Mouse (Mus musculus): ENCODE results near the gene Olfr1225. TPM values are rescaled to one million over a fixed set of nuclear protein-coding genes. Genes with fewer than 3 reads are reported as not detected.
"Not testable (repeated sequence)": the region's sequence is repeated elsewhere in the genome, so short reads cannot be mapped to it uniquely, and the experiment has no call there.

Olfr1225 gene
- not detected in 2 replicates for polyA plus RNA-seq (2015; fragmentation: Nextera tagmentation; extraction: Ambion mirVana)

- no peaks in the 10 kb centered on the region for H3K27me3 ChIP-seq (ENCODE audit: control insufficient read depth, insufficient read depth, low read depth, low read length)
- no peaks in the 10 kb centered on the region for H3K4me1 ChIP-seq (ENCODE audit: control insufficient read depth, low read depth, low read length)
- ATAC-seq (ENCODE audit: low read depth), result no peak
- no peaks in the 10 kb centered on the region for H3K9me3 ChIP-seq (replicated peaks; ENCODE audit: control insufficient read depth, low read length)
- H3K27ac ChIP-seq (ENCODE audit: low read length), result no peak within 1 kb of the TSS
- no peak within 1 kb of the TSS for H3K9ac ChIP-seq (ENCODE audit: low read depth, low read length)
- H3K4me3 ChIP-seq (ENCODE audit: low read depth, low read length), result no peak within 1 kb of the TSS
- no peak within 1 kb of the TSS for H3K4me2 ChIP-seq (ENCODE audit: low read depth, low read length)
- 50% methylated on average over 1 of the region's 1 CpGs for WGBS (ENCODE audit: insufficient replicate concordance)
- no peaks in the 10 kb centered on the region for H3K36me3 ChIP-seq (ENCODE audit: control insufficient read depth, insufficient read depth)
These were observed at the start of gene Olfr1225 for GRCm38 (mm10) chr2:89174569-89174968. Gene Olfr1225, minus strand, starts transcription at chr2:89174669.

- Histone ChIP-seq H3K4me2 (ENCODE audit: low read depth, low read length) (no peak within 1 kb of the TSS), H3K4me3 (ENCODE audit: low read depth, low read length) (no peak within 1 kb of the TSS), H3K9ac (ENCODE audit: low read depth, low read length) (no peak within 1 kb of the TSS), H3K4me1 (ENCODE audit: control insufficient read depth, low read depth, low read length) (no peaks in the 10 kb centered on the region), H3K27me3 (ENCODE audit: control insufficient read depth, insufficient read depth, low read depth, low read length) (no peaks in the 10 kb centered on the region), H3K9me3 (replicated peaks; ENCODE audit: control insufficient read depth, low read length) (no peaks in the 10 kb centered on the region), H3K36me3 (ENCODE audit: control insufficient read depth, insufficient read depth) (no peaks in the 10 kb centered on the region), H3K27ac (ENCODE audit: low read length) (no peak within 1 kb of the TSS)
- WGBS (ENCODE audit: insufficient replicate concordance), result 42% methylated on average over 2 of the region's 2 CpGs
- no peak for ATAC-seq (ENCODE audit: low read depth)
These were observed 25.5 kb upstream of the Olfr1225 start, which contains the start of gene Olfr1226 for GRCm38 (mm10) chr2:89199948-89200347. Gene Olfr1226, minus strand, starts transcription at chr2:89200048.

GRCm38 (mm10) chr2:89196325-89196982 is 22.0 kb upstream of the Olfr1225 start:
- ATAC-seq (ENCODE audit: low read depth), result no peak
- H3K36me3 ChIP-seq (ENCODE audit: control insufficient read depth, insufficient read depth), result no peaks in the 10 kb centered on the region
- 26% methylated on average over 3 of the region's 3 CpGs for WGBS (ENCODE audit: insufficient replicate concordance)

GRCm38 (mm10) chr2:89164711-89165110 is 9.8 kb downstream of the Olfr1225 start:
- H3K27me3 ChIP-seq (ENCODE audit: control insufficient read depth, insufficient read depth, low read depth, low read length); H3K9ac ChIP-seq (ENCODE audit: low read depth, low read length); H3K4me3 ChIP-seq (ENCODE audit: low read depth, low read length); H3K4me1 ChIP-seq (ENCODE audit: control insufficient read depth, low read depth, low read length); ATAC-seq (ENCODE audit: low read depth); H3K36me3 ChIP-seq (ENCODE audit: control insufficient read depth, insufficient read depth); H3K27ac ChIP-seq (ENCODE audit: low read length); H3K4me2 ChIP-seq (ENCODE audit: low read depth, low read length); H3K9me3 ChIP-seq (replicated peaks; ENCODE audit: control insufficient read depth, low read length): not testable (repeated sequence)
- 62% methylated on average over 4 of the region's 4 CpGs for WGBS (ENCODE audit: insufficient replicate concordance)

More at GRCm38 (mm10) chr2:89196325-89196982, 22.0 kb upstream of the Olfr1225 start:
- no peak overlapping the region for H3K4me3 ChIP-seq (ENCODE audit: low read depth, low read length)
- no peaks in the 10 kb centered on the region for H3K4me1 ChIP-seq (ENCODE audit: control insufficient read depth, low read depth, low read length)
- H3K9ac ChIP-seq (ENCODE audit: low read depth, low read length), result no peak overlapping the region
- no peaks in the 10 kb centered on the region for H3K9me3 ChIP-seq (replicated peaks; ENCODE audit: control insufficient read depth, low read length)
- H3K4me2 ChIP-seq (ENCODE audit: low read depth, low read length), result no peak overlapping the region
- H3K27me3 ChIP-seq (ENCODE audit: control insufficient read depth, insufficient read depth, low read depth, low read length), result no peaks in the 10 kb centered on the region
- H3K27ac ChIP-seq (ENCODE audit: low read length), result no peak overlapping the region

- H3K27me3 ChIP-seq (ENCODE audit: control insufficient read depth, insufficient read depth, low read depth, low read length); H3K4me1 ChIP-seq (ENCODE audit: control insufficient read depth, low read depth, low read length); ATAC-seq (ENCODE audit: low read depth); H3K36me3 ChIP-seq (ENCODE audit: control insufficient read depth, insufficient read depth); H3K4me2 ChIP-seq (ENCODE audit: low read depth, low read length); H3K27ac ChIP-seq (ENCODE audit: low read length); H3K9ac ChIP-seq (ENCODE audit: low read depth, low read length); H3K9me3 ChIP-seq (replicated peaks; ENCODE audit: control insufficient read depth, low read length); H3K4me3 ChIP-seq (ENCODE audit: low read depth, low read length): not testable (repeated sequence)
- WGBS (ENCODE audit: insufficient replicate concordance), result 78% methylated on average over 8 of the region's 8 CpGs
These were observed 10.5 kb downstream of the Olfr1225 start, which contains the start of gene Olfr1224-ps1 for GRCm38 (mm10) chr2:89163991-89164390. Gene Olfr1224-ps1, minus strand, starts transcription at chr2:89164091.

GRCm38 (mm10) chr2:89151460-89151859 is 23.0 kb downstream of the Olfr1225 start, which contains the start of gene Olfr1223:
Gene Olfr1223, minus strand, starts transcription at chr2:89151560.
- no peaks in the 10 kb centered on the region for H3K27me3 ChIP-seq (ENCODE audit: control insufficient read depth, insufficient read depth, low read depth, low read length)
- no peak for ATAC-seq (ENCODE audit: low read depth)
- no peak within 1 kb of the TSS for H3K4me2 ChIP-seq (ENCODE audit: low read depth, low read length)
- 38% methylated on average over 1 of the region's 1 CpGs for WGBS (ENCODE audit: insufficient replicate concordance)
- no peak within 1 kb of the TSS for H3K4me3 ChIP-seq (ENCODE audit: low read depth, low read length)
- H3K9me3 ChIP-seq (replicated peaks; ENCODE audit: control insufficient read depth, low read length), result no peaks in the 10 kb centered on the region
- no peak within 1 kb of the TSS for H3K27ac ChIP-seq (ENCODE audit: low read length)
- no peaks in the 10 kb centered on the region for H3K36me3 ChIP-seq (ENCODE audit: control insufficient read depth, insufficient read depth)
- no peak within 1 kb of the TSS for H3K9ac ChIP-seq (ENCODE audit: low read depth, low read length)
- no peaks in the 10 kb centered on the region for H3K4me1 ChIP-seq (ENCODE audit: control insufficient read depth, low read depth, low read length)

GRCm38 (mm10) chr2:89132954-89133353 is 41.5 kb downstream of the Olfr1225 start, which contains the start of gene Olfr1222:
Gene Olfr1222, minus strand, starts transcription at chr2:89133054.
- 34% methylated on average over 3 of the region's 3 CpGs for WGBS (ENCODE audit: insufficient replicate concordance)
- no peak for ATAC-seq (ENCODE audit: low read depth)
- H3K27ac ChIP-seq (ENCODE audit: low read length), result no peak within 1 kb of the TSS

More at GRCm38 (mm10) chr2:89132954-89133353, 41.5 kb downstream of the Olfr1225 start, which contains the start of gene Olfr1222:
- H3K4me2 ChIP-seq (ENCODE audit: low read depth, low read length), result no peak within 1 kb of the TSS
- H3K4me3 ChIP-seq (ENCODE audit: low read depth, low read length), result no peak within 1 kb of the TSS
- no peak within 1 kb of the TSS for H3K9ac ChIP-seq (ENCODE audit: low read depth, low read length)
- no peaks in the 10 kb centered on the region for H3K4me1 ChIP-seq (ENCODE audit: control insufficient read depth, low read depth, low read length)
- no peaks in the 10 kb centered on the region for H3K36me3 ChIP-seq (ENCODE audit: control insufficient read depth, insufficient read depth)
- H3K27me3 ChIP-seq (ENCODE audit: control insufficient read depth, insufficient read depth, low read depth, low read length), result no peaks in the 10 kb centered on the region
- H3K9me3 ChIP-seq (replicated peaks; ENCODE audit: control insufficient read depth, low read length), result no peaks in the 10 kb centered on the region

Other genes starting within 250 kb of the Olfr1225 start
- not detected in 2 replicates for gene Olfr1211, start 236.6 kb downstream of the Olfr1225 start, polyA plus RNA-seq (2015; fragmentation: Nextera tagmentation; extraction: Ambion mirVana)
- gene Olfr1212, start 220.7 kb downstream of the Olfr1225 start, polyA plus RNA-seq (2015; fragmentation: Nextera tagmentation; extraction: Ambion mirVana), result not detected in 2 replicates
- not detected in 2 replicates for gene Gm13762, start 194.4 kb downstream of the Olfr1225 start, polyA plus RNA-seq (2015; fragmentation: Nextera tagmentation; extraction: Ambion mirVana)
- gene Olfr1214, start 182.0 kb downstream of the Olfr1225 start, polyA plus RNA-seq (2015; fragmentation: Nextera tagmentation; extraction: Ambion mirVana), result not detected in 2 replicates
- not detected in 2 replicates for gene Olfr1215, start 167.7 kb downstream of the Olfr1225 start, polyA plus RNA-seq (2015; fragmentation: Nextera tagmentation; extraction: Ambion mirVana)
- gene Olfr1216, start 156.3 kb downstream of the Olfr1225 start, polyA plus RNA-seq (2015; fragmentation: Nextera tagmentation; extraction: Ambion mirVana), result not detected in 2 replicates
- gene Olfr1217, start 142.6 kb downstream of the Olfr1225 start, polyA plus RNA-seq (2015; fragmentation: Nextera tagmentation; extraction: Ambion mirVana), result not detected in 2 replicates
- not detected in 2 replicates for gene Olfr1218, start 113.5 kb downstream of the Olfr1225 start, polyA plus RNA-seq (2015; fragmentation: Nextera tagmentation; extraction: Ambion mirVana)
- gene Olfr1219, start 91.2 kb downstream of the Olfr1225 start, polyA plus RNA-seq (2015; fragmentation: Nextera tagmentation; extraction: Ambion mirVana), result not detected in 2 replicates
- not detected in 2 replicates for gene Olfr1220, start 67.8 kb downstream of the Olfr1225 start, polyA plus RNA-seq (2015; fragmentation: Nextera tagmentation; extraction: Ambion mirVana)
- not detected in 2 replicates for gene Olfr1221, start 57.4 kb downstream of the Olfr1225 start, polyA plus RNA-seq (2015; fragmentation: Nextera tagmentation; extraction: Ambion mirVana)
- not detected in 2 replicates for gene Olfr1222, start 41.6 kb downstream of the Olfr1225 start, polyA plus RNA-seq (2015; fragmentation: Nextera tagmentation; extraction: Ambion mirVana)
- not detected in 2 replicates for gene Olfr1223, start 23.1 kb downstream of the Olfr1225 start, polyA plus RNA-seq (2015; fragmentation: Nextera tagmentation; extraction: Ambion mirVana)
- not detected in 2 replicates for gene Olfr1224-ps1, start 10.6 kb downstream of the Olfr1225 start, polyA plus RNA-seq (2015; fragmentation: Nextera tagmentation; extraction: Ambion mirVana)
- gene Olfr1226, start 25.4 kb upstream of the Olfr1225 start, polyA plus RNA-seq (2015; fragmentation: Nextera tagmentation; extraction: Ambion mirVana), result not detected in 2 replicates
- gene Olfr1228, start 79.4 kb upstream of the Olfr1225 start, polyA plus RNA-seq (2015; fragmentation: Nextera tagmentation; extraction: Ambion mirVana), result not detected in 2 replicates
- not detected in 2 replicates for gene Olfr1229, start 113.3 kb upstream of the Olfr1225 start, polyA plus RNA-seq (2015; fragmentation: Nextera tagmentation; extraction: Ambion mirVana)
- gene Olfr1230, start 122.6 kb upstream of the Olfr1225 start, polyA plus RNA-seq (2015; fragmentation: Nextera tagmentation; extraction: Ambion mirVana), result not detected in 2 replicates
- gene Olfr1231, start 132.4 kb upstream of the Olfr1225 start, polyA plus RNA-seq (2015; fragmentation: Nextera tagmentation; extraction: Ambion mirVana), result not detected in 2 replicates
- not detected in 2 replicates for gene Olfr1232, start 155.0 kb upstream of the Olfr1225 start, polyA plus RNA-seq (2015; fragmentation: Nextera tagmentation; extraction: Ambion mirVana)
- gene Olfr1233, start 167.7 kb upstream of the Olfr1225 start, polyA plus RNA-seq (2015; fragmentation: Nextera tagmentation; extraction: Ambion mirVana), result not detected in 2 replicates
- gene Olfr1234, start 190.2 kb upstream of the Olfr1225 start, polyA plus RNA-seq (2015; fragmentation: Nextera tagmentation; extraction: Ambion mirVana), result not detected in 2 replicates
- gene Olfr1238, start 235.0 kb upstream of the Olfr1225 start, polyA plus RNA-seq (2015; fragmentation: Nextera tagmentation; extraction: Ambion mirVana), result not detected in 2 replicates
- gene Olfr1239, start 245.7 kb upstream of the Olfr1225 start, polyA plus RNA-seq (2015; fragmentation: Nextera tagmentation; extraction: Ambion mirVana), result not detected in 2 replicates